Mouse (Mus musculus): ENCODE measurements around the gene Fbxl17.

DNA sequence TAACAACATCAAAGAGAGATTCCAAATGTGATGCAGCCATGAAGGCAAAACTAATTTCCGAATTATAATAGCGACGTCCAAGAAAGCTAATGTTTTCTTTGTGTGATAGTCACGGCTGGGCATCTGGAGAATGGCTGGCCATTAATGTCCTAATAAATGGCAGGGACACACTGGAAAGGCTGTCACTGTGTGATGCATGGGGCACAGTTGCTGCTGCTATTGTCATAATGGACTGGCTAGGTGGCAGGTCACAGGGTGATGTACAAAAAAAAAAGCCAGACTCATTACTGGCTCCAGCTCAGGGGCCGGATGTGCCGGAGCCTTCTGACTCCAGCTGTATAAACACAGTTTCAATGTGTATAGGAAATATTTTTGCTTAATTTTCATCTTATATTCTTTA is 341.9 kb downstream of the Fbxl17 start:
- TF ChIP-seq CTCF (IDR thresholded peaks at IDR 0.05; ENCODE audit: low read depth) (no peak), EP300 (IDR thresholded peaks at IDR 0.05; ENCODE audit: low read depth) (no peak)
